Mouse (Mus musculus) adrenal gland, adult (tissue): Measurements from ENCODE around the gene Ubxn7.
"Not testable (repeated sequence)": the region's sequence is repeated elsewhere in the genome, so short reads cannot be mapped to it uniquely, and the experiment has no call there.

Source experiments
- DNase-seq, 2 experiments: peaks; one replicate each; pipeline ENCODE4 v3.0.0; 2022 to 2023; ENCODE audit warnings: low spot score in 1 of 2; ENCODE audit not compliant: inconsistent age in 2 of 2

Ubxn7 gene

DNA sequence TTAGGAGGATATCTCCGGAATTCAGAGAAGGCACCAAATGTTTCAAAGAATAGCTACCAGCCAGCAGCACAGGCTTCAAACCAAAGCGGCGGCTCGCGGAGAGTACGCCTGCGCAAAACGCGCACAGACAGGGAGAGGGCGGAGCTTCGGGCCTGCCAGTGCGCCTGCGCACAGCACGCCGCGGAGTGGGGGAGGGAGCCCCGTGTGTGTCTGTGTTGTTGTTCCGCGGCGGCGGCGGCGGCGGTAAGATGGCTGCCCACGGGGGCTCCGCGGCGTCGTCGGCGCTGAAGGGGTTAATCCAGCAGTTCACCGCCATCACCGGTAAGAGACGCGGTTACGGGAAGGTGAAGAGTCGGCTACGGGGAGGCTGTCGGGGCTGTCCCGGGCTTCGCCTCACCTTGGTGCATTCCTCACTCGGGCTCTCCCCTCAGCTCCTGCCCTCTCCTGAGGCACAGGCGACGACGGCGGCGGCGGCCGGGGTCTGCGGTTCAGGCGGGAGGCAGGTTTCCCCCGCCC lies at the start of gene Ubxn7:
TSS of gene Ubxn7 (plus strand) at position 218 of the 516 bp plus-strand sequence.
- DNase-seq = peak; percentile 98 to 99

DNA sequence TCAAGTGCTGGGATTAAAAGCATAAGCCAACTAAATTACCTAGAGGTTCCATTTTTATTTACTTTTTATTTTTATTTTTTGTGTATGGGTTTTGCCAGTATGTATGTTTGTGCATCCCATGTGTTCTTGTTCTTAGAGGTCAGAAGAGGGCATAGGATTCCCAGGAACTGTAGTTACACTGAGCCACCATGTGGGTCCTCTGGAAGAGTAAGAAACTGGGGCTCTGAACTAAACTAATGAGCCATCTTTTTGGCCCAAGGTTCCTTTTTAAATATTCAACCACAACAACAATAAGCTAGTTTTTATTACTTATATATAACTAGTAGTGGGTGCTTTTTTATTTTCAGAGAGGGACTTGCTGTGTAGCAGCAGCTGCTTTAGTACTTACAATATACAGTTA lies 49.4 kb upstream of the Ubxn7 start:
- DNase-seq = no peak

DNA sequence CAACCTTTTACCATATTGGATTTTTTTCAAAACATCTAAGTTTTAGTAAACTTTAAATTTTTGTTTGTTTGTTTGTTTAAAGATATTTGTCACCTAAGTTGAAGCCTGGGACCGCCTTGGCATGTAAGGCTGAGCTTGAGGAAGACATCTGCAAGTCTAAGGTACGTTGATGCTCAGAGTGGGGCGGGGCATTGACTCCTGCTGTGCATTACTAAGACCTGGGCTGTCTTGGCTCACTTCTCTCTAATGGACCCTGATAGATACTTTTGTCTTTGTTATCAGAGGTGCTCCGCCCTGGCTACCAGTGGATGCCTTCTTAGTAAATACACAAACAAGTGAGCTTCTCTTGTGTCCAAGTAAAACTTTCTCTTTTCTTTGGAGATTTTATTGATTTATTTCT lies 40.2 kb upstream of the Ubxn7 start:
- no peak for DNase-seq

DNA sequence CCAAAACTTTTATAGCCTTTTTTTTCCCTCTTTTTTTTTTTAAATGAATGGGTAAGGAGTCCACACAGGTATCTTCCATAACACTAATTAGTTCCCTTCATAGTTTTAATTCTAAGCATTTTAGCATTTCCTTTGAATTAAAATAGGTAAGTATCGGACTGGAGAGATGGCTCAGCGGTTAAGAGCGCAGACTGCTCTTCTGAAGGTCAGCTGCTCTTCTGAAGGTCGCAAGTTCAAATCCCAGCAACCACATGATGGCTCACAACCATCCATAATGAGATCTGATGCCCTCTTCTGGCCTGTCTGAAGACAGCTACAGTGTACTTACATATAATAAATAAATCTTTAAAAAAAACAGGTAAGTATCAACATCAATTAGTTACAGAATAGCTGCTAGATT lies 32.4 kb upstream of the Ubxn7 start:
- DNase-seq = not testable (repeated sequence)

DNA sequence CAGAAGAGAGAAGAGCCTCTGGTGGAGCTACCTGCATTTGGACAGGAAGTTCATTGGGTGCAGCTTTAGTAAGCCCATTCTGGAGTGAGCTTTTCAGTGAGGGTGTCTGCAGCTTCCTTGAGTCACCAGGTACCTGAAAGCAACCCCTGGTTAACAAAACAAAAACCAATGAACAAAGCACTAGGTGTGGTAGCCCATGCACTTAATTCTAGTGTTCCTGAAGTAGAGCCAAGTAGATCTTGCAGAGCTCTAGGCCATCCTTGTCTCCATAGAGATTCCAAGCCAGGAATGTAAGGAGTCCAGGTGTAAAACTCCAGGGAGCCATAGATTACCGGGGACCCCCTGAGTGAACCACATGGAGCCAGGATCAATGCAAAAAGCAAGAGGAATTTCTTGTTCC lies 29.0 kb upstream of the Ubxn7 start:
- no peak for DNase-seq

DNA sequence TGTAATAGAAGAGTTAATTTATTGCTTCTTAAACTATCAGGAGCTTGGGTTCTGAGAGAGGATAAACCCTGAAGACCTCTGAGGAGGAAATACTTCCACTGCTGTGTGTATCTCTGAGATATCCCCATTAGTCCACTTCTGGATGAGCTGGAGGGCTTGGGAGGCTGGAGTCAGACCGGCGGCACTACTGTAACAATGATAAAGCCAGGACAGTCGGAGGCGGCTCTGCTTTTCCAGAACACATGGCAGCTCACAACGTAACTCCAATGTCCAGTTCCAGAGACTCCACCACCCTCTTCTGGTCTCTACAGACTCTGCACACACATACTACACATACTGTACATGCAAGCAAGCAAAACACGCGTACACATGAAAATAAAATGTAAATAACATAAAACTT lies 28.2 kb upstream of the Ubxn7 start:
- no peak for DNase-seq

DNA sequence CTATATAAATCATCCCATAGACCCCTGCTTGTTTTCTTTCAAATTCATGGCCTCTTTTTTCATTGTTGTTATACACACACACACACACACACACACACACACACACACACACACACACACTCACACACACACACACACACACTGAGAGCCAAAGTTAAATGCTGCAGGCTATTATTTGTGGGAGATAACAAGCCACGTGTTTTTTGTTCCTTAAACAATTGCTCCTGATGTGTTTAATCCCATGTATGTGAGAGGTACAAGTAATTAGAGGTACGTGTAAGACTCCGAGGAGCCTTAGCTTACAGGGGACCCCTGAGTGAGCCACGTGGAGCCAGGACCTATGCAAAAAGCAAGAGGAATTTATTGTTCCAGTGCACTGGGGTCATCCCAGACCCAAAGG lies 20.1 kb upstream of the Ubxn7 start:
- no peak for DNase-seq

DNA sequence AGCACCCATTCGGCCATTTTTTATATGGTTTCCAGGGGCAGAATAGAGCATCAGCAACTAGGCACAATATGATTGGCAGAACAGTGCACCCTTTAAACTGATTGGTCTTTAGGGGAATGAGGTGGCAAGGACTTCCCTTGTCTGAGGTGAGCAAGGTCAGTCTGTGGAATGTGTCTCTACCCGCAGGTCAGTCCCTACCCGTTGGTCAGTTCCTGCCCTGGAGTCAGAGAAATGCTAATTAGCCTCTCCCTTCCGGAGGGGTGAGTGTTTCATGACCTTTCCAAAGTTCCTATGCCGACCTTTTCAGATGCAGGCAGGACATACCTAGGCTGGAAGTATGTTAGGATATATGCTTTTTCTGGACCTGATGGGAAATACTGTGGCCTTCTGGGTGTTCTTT lies 19.7 kb upstream of the Ubxn7 start:
- no peak for DNase-seq

DNA sequence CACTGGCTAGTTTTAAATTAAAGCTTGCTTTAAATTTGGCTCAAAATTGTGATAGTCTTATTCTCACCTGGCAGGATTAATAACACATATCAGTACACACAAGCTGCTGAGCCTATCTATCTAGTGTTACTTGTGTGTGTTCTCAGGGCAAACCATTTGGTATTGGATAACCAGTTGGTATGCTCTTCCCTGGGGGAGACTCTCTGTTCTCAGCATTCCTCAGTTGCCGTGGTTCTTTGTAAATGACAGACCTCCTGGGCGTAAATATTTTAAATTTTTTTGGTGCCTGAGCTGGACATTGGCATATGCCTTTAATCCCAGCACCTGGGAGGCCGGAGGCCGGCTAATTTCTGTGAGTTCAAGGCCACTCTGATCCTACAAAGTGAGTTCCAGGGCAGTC lies 19.2 kb upstream of the Ubxn7 start:
- no peak for DNase-seq

DNA sequence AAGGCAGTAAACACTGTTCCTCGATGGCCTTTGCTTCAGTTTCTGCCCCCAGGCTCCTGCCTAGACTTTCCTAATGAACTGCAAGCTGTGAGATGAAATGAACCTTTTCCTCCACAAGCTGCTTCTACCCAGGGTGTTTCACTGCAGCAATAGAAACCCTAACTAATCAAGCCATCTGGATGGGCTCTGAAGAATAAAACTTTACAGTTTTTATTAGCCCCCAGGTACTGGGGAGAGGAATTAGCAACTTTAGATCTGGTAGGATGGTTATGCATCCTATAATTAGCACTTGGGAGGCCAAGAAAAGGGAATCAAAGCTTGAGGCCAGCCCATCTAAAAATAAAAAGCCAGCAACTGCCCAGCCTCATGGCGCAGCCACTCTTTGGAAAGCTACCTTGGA lies 15.5 kb upstream of the Ubxn7 start:
- DNase-seq = no peak

DNA sequence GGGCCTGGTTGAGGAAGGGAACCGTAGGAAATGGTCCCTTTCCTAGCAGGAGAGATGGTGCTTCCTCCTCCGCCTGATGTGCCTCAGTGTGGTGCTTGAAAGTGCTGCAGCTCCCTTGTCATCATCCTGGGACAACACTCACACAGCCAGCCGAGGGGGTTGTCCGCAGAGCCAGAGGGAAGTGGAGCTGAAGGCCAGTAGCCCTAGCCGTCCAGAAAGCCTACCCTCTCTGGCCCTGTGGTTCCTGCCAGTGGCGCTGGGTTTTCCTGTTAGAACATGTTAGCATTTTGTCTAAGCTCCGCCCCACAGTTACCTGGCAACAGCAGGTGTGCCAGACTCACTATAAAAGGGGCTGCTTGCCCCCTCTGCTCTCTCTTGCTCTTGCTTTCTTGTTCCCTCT lies 8.1 kb upstream of the Ubxn7 start:
- DNase-seq = no peak

DNA sequence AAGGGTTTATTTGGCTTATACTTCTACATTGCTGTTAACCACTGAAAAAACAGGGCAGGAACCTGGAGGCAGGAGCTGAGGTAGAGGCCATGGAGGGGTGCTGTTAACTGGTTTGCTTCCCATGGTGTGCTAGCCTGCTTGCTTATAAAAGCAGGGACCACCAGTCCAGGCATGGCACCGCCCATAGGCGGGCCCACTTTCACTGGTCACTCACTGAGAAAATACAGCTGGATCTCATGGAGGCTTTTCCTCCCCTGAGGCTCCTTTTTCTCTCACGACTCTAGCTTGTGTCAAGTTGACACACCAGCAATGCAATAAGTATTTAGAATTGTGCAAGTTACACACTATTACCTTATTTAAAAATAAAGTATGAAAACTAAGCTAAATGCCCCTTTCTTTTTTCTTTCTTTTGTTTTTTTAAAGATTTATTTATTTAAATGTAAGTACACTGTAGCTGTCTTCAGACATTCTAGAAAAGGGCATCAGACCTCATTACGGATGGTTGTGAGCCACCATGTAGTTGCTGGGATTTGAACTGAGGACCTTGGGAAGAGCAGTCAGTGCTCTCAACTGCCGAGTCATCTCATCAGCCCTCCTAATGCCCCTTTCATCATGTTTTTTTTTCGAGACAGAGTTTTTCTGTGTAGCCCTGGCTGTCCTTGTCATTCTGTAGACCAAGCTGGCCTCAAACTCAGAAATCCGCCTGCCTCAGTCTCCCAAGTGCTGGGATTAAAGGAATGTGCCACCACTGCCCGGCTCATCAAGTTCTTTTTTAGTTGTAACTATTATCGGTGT lies 984 bp upstream of the Ubxn7 start:
- peak in 1 of 2 experiments; percentile 46 for DNase-seq

DNA sequence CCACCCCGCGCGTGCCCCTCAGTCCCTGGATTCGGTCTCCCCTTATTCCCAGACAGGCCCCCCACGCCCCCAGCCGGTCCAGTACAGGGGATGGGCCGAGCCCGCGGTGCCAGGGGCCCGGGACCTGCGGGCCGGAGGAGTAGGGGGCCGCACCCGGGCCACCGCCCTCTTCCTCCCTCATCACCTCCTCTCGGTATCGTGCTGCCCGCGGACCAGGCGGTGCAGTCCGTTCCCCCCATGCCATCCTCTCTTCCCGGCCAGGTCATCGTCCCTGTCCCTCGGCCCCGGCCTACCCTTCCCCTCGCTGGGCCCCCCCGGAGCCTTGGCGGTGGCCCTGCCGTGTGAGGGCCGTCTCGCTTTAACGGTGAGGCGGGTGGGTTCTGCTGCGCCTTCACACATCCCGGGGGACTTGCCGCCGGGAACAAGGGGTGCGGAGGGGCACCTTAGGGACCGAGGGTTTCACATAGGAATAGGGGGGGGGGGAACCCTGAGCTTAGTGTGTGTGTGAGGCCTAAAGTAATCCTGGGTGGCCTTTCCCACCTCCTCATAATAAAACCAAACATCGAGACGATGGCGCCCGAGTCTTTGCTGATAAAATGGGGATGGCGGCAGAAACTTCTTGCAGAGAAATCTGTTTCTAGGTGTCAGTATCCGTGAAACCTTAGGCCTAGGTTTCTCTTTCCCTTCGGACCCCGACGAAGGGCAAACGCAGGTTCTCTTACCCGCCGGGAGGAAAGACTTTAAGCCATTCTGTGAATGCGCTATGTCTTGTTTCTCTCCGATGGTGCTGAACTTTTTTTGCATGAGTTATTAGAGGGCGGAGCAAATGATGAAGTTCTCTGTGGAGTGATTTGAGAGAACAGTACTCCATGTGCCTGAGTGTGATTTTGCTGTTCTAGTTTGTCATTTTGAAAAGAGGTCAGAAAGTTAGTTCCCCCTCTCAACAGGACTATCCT lies 777 bp downstream of the Ubxn7 start:
- DNase-seq = peak; percentile 68 to 91

DNA sequence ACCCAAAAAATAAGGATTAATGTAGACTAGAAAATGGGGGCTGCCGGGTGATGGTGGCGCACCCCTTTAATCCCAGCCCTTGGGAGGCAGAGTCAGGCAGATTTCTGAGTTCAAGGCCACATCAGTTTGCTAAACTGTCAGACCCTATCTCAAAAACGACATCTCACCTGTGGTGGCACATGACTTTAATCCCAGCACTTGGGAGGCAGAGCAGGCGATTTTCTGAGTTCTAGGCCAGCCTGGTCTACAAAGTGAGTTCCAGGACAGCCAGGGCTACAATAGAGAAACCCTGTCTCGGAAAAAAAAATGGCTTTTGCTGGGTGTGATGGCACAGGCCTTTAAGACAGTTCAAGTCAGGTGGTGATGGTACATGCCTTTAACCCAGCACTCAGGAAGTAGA lies 3.1 kb downstream of the Ubxn7 start:
- no peak for DNase-seq

DNA sequence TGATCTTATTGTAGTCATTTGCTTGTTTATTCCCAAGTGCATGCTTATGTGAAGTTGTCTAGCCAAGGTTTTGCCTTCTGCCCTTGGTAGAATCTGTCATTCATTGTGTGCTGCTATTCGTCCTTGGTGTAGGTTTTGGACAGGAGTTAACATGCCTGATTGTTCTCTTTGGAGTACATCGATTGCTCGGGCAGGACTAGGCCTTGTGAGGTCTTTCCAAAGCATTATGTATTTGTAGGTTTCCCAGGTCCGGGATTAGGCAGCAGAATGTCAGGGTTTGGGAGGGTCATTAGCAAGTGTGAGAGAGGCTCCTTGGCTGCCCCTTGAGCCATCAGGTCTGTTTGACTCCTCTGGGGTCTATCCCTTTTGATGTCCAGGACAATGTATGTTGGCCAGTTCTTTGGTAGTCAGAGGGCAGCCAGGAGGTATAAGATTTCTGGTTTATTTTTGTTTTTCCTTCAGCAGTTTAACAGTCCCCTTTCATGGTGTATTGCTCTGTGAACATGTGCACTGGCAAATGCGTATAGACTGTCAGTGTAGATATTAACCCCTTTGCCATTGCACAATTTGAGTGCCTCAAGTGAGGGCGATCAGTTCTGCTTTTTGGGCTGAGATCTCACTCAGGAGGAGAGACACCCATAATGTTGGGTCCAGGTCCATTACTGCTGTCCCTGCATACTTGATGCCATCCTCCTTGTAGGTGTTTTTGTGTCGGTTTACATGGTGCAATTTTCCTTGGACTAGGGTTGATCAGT lies 4.1 kb downstream of the Ubxn7 start:
- peak in 1 of 2 experiments; percentile 79 for DNase-seq

DNA sequence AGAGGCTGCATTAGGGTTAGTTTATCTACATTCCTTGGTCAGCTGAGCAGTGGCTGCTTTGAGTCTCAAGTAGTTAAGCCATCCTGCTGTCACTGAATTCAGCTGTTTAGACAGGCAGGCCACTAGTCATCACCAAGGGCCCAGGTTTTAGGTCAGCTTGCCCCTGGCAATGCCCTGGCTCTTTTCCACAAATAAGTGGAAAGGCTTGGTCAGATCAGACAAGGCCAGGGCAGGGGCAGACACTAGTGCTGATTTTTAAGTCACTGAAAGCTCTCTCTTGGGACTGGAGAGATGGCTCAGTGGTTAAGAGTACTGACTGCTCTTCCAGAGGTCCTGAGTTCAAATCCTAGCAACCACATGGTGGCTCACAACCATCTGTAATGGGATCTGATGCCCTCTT lies 4.9 kb downstream of the Ubxn7 start:
- peak; percentile 40 to 91 for DNase-seq

DNA sequence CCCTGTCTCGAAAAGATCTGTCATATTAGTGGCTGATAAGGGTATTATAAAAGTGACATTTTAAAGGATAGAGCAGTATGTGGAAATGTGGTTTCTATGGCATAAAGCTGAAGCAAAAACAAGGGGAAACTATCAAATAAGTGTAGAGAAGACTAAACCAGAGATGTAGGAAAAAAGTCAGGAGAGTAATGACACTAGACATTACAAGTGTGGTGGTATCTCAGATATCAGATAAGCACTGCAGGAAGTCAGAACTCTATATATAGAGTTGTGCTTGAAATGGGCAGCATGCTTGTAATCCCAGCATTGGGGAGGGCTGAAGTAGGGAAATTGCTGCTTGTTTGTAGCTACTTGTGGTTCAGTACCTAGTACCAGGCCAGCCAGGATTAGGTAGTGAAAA lies 8.4 kb downstream of the Ubxn7 start:
- DNase-seq = no peak

DNA sequence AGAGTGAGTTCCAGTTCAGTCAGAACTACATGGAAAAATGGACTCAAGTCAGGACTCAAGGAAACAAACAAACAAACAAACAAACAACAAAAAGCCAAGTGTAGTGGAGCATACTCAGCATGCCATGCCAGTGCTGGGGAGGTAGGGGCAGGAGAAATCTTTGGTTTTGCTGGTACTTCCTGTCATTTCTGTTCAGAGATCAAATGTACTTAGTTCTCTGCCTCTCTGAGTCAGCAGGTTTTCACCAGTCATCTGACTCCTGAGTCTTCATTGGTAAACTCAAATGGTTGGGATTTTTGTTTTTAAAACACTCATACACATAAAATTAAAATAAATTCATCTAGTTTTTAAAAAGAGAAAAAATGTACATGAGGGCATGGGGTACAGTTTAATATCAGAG lies 13.5 kb downstream of the Ubxn7 start:
- DNase-seq = no peak

DNA sequence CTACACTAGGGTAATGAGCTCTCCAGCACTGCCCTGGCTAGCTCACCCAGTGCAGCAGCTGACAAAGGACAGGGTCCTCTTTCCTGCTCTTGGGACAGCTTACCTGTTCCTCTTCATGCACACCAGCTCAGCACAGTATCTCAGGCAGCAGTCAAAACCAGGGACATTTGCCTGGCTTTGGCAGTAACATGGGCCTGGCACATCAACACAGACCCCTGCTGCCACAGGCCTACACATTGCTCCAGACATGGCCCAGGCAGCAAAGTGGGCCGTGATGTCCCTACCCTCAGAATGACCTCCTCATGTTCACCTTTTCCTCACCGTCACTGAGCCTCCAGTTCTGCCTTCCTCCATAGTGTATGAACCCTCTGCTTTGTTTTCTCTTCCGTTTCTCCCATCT lies 18.7 kb downstream of the Ubxn7 start:
- DNase-seq = no peak

DNA sequence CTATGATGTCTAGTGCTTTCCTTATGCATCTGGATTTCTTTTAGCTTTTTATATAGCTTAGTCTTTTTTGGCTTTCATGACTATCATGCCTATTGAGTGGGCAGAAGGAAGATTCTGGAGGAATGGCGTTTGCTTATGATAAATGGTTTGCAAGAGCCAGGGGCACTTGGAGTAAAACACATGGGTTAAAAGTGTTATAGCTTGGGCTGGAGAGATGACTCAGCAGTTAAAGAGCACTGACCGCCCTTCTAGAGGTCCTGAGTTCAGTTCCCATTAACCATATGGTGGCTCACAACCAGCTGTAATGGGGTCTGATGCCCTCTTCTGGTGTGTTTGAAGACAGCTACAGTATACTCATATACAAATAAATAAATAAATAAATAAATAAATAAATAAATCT lies 31.5 kb downstream of the Ubxn7 start:
- peak in 1 of 2 experiments; percentile 19 for DNase-seq

DNA sequence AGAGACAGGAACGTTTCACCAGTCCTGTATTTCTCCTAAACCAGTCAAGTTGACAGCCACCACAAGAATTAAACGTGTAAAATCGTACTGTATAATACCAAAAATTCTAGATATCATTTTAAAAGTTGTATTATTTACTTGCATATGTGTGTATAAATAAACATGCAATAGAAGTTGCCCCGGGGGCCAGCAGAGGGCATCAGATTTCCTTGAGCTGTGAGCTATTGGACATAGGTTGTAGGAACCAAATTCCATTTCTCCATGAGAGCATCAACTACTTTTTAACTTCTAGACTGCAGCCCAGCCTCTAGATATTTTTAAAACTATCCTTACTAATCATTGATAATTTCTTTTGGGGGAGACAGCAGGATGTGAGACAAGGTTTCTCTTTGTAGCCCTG lies 39.3 kb downstream of the Ubxn7 start:
- DNase-seq = peak; percentile 20 to 72
